Comparison of ENCODE assay signal across 24 mouse cellular contexts in genomic region chr3:148930913-148931312, GRCm38 (mm10).
"Had no signal": no experiment of that assay in that cellular context is flagged by ENCODE, and none has a peak within 500 bp of the region (broad histone marks: within the 10 kb centered on the region; RNA-seq: fewer than 3 reads in every experiment).

No protein-coding gene starts in this region.

- H3K4me2 ChIP-seq: heart, embryonic 11.5 days; hindbrain, embryonic 14.5 days; intestine, embryonic 15.5 days; limb, embryonic 13.5 days; limb, embryonic 15.5 days; liver, embryonic 12.5 days had no signal

- ATAC-seq: hindbrain, embryonic 16.5 days; inflammation-experienced regulatory T-cells, adult 6 months; intestine, embryonic 15.5 days; intestine, postnatal 0 days; liver, embryonic 12.5 days had no signal

- DNase-seq: gastrocnemius, adult 2 months; gastrocnemius, postnatal 10 days; gastrocnemius, postnatal 25 days; heart, adult 2 months; heart, postnatal 10 days; heart, postnatal 4 days; kidney, adult 18-20 months; kidney, adult 8-10 months; kidney, postnatal 10 days; kidney, postnatal 25 days; kidney, postnatal 4 days; layer of hippocampus, adult 9-11 months; layer of hippocampus, postnatal 36 days; left cerebral cortex, postnatal 4 days had no signal

- H3K9ac ChIP-seq: hindbrain, embryonic 14.5 days; intestine, embryonic 15.5 days; limb, embryonic 13.5 days; limb, embryonic 15.5 days; liver, embryonic 12.5 days had no signal

- H3K9me3 ChIP-seq: hindbrain, embryonic 10.5 days; intestine, embryonic 15.5 days; limb, embryonic 13.5 days; limb, embryonic 15.5 days; liver, embryonic 12.5 days had no signal

- H3K4me3 ChIP-seq: gastrocnemius, adult 2 months; heart, adult 2 months; hindbrain, embryonic 10.5 days; intestine, embryonic 15.5 days; limb, embryonic 13.5 days; limb, embryonic 15.5 days; liver, embryonic 12.5 days had no signal

- H3K27me3 ChIP-seq: intestine, embryonic 15.5 days; limb, embryonic 13.5 days; limb, embryonic 15.5 days; liver, embryonic 12.5 days had no signal

- H3K27ac ChIP-seq: gastrocnemius, adult 2 months; heart, adult 2 months; hindbrain, embryonic 10.5 days; hindbrain, embryonic 14.5 days; intestine, embryonic 15.5 days; limb, embryonic 13.5 days; limb, embryonic 15.5 days; liver, embryonic 12.5 days had no signal

- H3K36me3 ChIP-seq: intestine, embryonic 15.5 days; liver, embryonic 12.5 days had no signal
